Comparison of ENCODE assay signal across 16 mouse cellular contexts in genomic region chr2:110365401-110365800, GRCm38 (mm10). TPM values are rescaled to one million over a fixed set of nuclear protein-coding genes. Genes with fewer than 3 reads are reported as not detected.
"Had no signal": no experiment of that assay in that cellular context is flagged by ENCODE, and none has a peak within 500 bp of the region (broad histone marks: within the 10 kb centered on the region; RNA-seq: fewer than 3 reads in every experiment).

No protein-coding gene starts in this region.

- H3K4me2 ChIP-seq: limb, embryonic 12.5 days; liver, embryonic 13.5 days; lung, embryonic 15.5 days; neural tube, embryonic 12.5 days; stomach, embryonic 15.5 days had no signal

- H3K4me3 ChIP-seq: limb, embryonic 12.5 days; liver, embryonic 13.5 days; lung, embryonic 15.5 days; myocyte; neural tube, embryonic 12.5 days; stomach, embryonic 15.5 days had no signal

- H3K9ac ChIP-seq: limb, embryonic 12.5 days; liver, embryonic 13.5 days; liver, postnatal 0 days; lung, embryonic 15.5 days; neural tube, embryonic 12.5 days; stomach, embryonic 15.5 days had no signal

- H3K36me3 ChIP-seq: limb, embryonic 12.5 days; liver, embryonic 13.5 days; lung, embryonic 15.5 days; neural tube, embryonic 12.5 days; stomach, embryonic 15.5 days had no signal

- H3K9me3 ChIP-seq: limb, embryonic 12.5 days; liver, embryonic 13.5 days; lung, embryonic 15.5 days; neural tube, embryonic 12.5 days; stomach, embryonic 15.5 days had no signal

- H3K27ac ChIP-seq: limb, embryonic 12.5 days; liver, embryonic 13.5 days; lung, embryonic 15.5 days; neural tube, embryonic 12.5 days; stomach, embryonic 15.5 days had no signal

- H3K4me1 ChIP-seq: limb, embryonic 12.5 days; liver, embryonic 13.5 days; stomach, embryonic 15.5 days had no signal

- DNase-seq: kidney, adult 18-20 months; layer of hippocampus, postnatal 36 days; liver; liver, embryonic 13.5 days; liver, postnatal 0 days; lung, postnatal 14 days; right cerebral cortex, postnatal 14 days; thymus, adult 2 months; thymus, postnatal 25 days had no signal

- H3K27me3 ChIP-seq: limb, embryonic 12.5 days; neural tube, embryonic 12.5 days; stomach, embryonic 15.5 days had no signal

- ATAC-seq: liver, postnatal 0 days had no signal

RNA-seq across cellular contexts. Expression of gene Fibin, which starts 2.4 kb away (rescaled TPM):
- total RNA-seq: megakaryocyte-erythroid progenitor cell, adult 5-6 weeks had no signal

RNA-seq across cellular contexts. Expression of gene Bbox1, which starts 51.0 kb away (rescaled TPM):
- total RNA-seq: megakaryocyte-erythroid progenitor cell, adult 5-6 weeks had no signal
- polyA plus RNA-seq: myocyte; neural tube, embryonic 12.5 days; spleen, adult 2 months had no signal
